Mouse (Mus musculus) heart, embryonic 11.5 days (tissue): Measurements from ENCODE around the gene Mrap2. TPM values are rescaled to one million over a fixed set of nuclear protein-coding genes. Genes with fewer than 3 reads are reported as not detected.

Experiments
- polyA plus RNA-seq: library from polyadenylated mRNA; unstranded; fragments of >200 nt; fragmentation: Nextera tagmentation; extraction: Ambion mirVana; gene quantifications from 2 replicates; pipeline ENCODE4 v1.2.1, GENCODE M21; 2014

Mrap2 gene
- polyA plus RNA-seq, 1 experiment from 2014 or later: not detected

Other genes with a start within 250 kb of the Mrap2 start
- 0.26 and 0.49 TPM in 2 replicates for gene Ripply2, start 128.8 kb upstream of the Mrap2 start, polyA plus RNA-seq
- gene Cyb5r4, start 122.3 kb upstream of the Mrap2 start, polyA plus RNA-seq: 52.0 and 52.7 TPM in 2 replicates
- gene Cep162, start 111.2 kb downstream of the Mrap2 start, polyA plus RNA-seq: 4.4 and 6.0 TPM in 2 replicates